Mouse (Mus musculus) heart, postnatal 0 days (tissue): ENCODE data around the gene Tmie.

Source experiments
- CTCF ChIP-seq: IDR thresholded peaks from 2 replicates; pipeline ENCODE4 v1.5.1; 2016; ENCODE audit warnings: antibody characterized with exemption, control low read depth, low read depth
- EP300 ChIP-seq: IDR thresholded peaks from 2 replicates; pipeline ENCODE4 v1.6.1; 2016; ENCODE audit warnings: antibody characterized with exemption, low read depth

GRCm38 (mm10) chr9:110879998-110880561, at the start of gene Tmie:
- TF ChIP-seq CTCF: no peak
- TF ChIP-seq EP300: no peak
